Mouse (Mus musculus): ENCODE measurements at regions not wholly inside any gene's neighbourhood (a gene's known extent, or its start where the extent isn't known, plus 50 kb on each side); places are given as distances from the start of the nearest gene placed in this dataset.

GRCm38 (mm10) chr19:15053582-15054141 lies 455.8 kb upstream of the Tle4 start:
- DNase-seq (ENCODE audit: low read depth, low spot score) = no peak

GRCm38 (mm10) chr19:15052642-15053239 lies 454.9 kb upstream of the Tle4 start:
- DNase-seq (ENCODE audit: low read depth, low spot score) = no peak

GRCm38 (mm10) chr19:15047896-15048295 lies 450.0 kb upstream of the Tle4 start:
- DNase-seq (ENCODE audit: low read depth, low spot score) = no peak

GRCm38 (mm10) chr19:15047306-15047868 lies 449.5 kb upstream of the Tle4 start:
- no peak for DNase-seq (ENCODE audit: low read depth, low spot score)

- DNase-seq (ENCODE audit: low read depth, low spot score) = peak; percentile 58
Observed at GRCm38 (mm10) chr19:15035554-15035953, 437.7 kb upstream of the Tle4 start.

GRCm38 (mm10) chr19:15033921-15034320 lies 436.1 kb upstream of the Tle4 start:
- DNase-seq (ENCODE audit: low read depth, low spot score) = no peak

GRCm38 (mm10) chr19:15033396-15033795 lies 435.5 kb upstream of the Tle4 start:
- DNase-seq (ENCODE audit: low read depth, low spot score) = no peak

GRCm38 (mm10) chr19:15032297-15032947 lies 434.6 kb upstream of the Tle4 start:
- no peak for DNase-seq (ENCODE audit: low read depth, low spot score)

- DNase-seq (ENCODE audit: low read depth, low spot score) = no peak
Observed at GRCm38 (mm10) chr19:15031483-15031882, 433.6 kb upstream of the Tle4 start.

- DNase-seq (ENCODE audit: low read depth, low spot score) = no peak
Observed at GRCm38 (mm10) chr19:15003596-15003995, 405.7 kb upstream of the Tle4 start.

- DNase-seq (ENCODE audit: low read depth, low spot score) = no peak
Observed at GRCm38 (mm10) chr19:14993344-14993743, 395.5 kb upstream of the Tle4 start.

GRCm38 (mm10) chr19:14970161-14970560 lies 372.3 kb upstream of the Tle4 start:
- no peak for DNase-seq (ENCODE audit: low read depth, low spot score)

- no peak for DNase-seq (ENCODE audit: low read depth, low spot score)
Observed at GRCm38 (mm10) chr19:14968283-14968682, 370.4 kb upstream of the Tle4 start.

GRCm38 (mm10) chr19:14957727-14958126 lies 359.9 kb upstream of the Tle4 start:
- DNase-seq (ENCODE audit: low read depth, low spot score) = no peak

GRCm38 (mm10) chr19:14957154-14957553 lies 359.3 kb upstream of the Tle4 start:
- DNase-seq (ENCODE audit: low read depth, low spot score) = no peak

GRCm38 (mm10) chr19:14956392-14956791 lies 358.5 kb upstream of the Tle4 start:
- DNase-seq (ENCODE audit: low read depth, low spot score) = no peak

GRCm38 (mm10) chr19:14955969-14956368 lies 358.1 kb upstream of the Tle4 start:
- no peak for DNase-seq (ENCODE audit: low read depth, low spot score)

- no peak for DNase-seq (ENCODE audit: low read depth, low spot score)
Observed at GRCm38 (mm10) chr19:14940207-14940952, 342.5 kb upstream of the Tle4 start.

GRCm38 (mm10) chr19:14922238-14922637 lies 324.4 kb upstream of the Tle4 start:
- no peak for DNase-seq (ENCODE audit: low read depth, low spot score)

- DNase-seq (ENCODE audit: low read depth, low spot score) = no peak
Observed at GRCm38 (mm10) chr19:14911056-14911850, 313.4 kb upstream of the Tle4 start.

GRCm38 (mm10) chr19:14894875-14895274 lies 297.0 kb upstream of the Tle4 start:
- DNase-seq (ENCODE audit: low read depth, low spot score) = no peak

Data from embryo, embryonic 11.5 days (tissue).